Mouse (Mus musculus): ENCODE results near the gene Ttc28. TPM values are rescaled to one million over a fixed set of nuclear protein-coding genes. Genes with fewer than 3 reads are reported as not detected.

The Ttc28 gene
- total and polyA plus RNA-seq, 2 experiments = 0.81 to 0.83 TPM

DNA sequence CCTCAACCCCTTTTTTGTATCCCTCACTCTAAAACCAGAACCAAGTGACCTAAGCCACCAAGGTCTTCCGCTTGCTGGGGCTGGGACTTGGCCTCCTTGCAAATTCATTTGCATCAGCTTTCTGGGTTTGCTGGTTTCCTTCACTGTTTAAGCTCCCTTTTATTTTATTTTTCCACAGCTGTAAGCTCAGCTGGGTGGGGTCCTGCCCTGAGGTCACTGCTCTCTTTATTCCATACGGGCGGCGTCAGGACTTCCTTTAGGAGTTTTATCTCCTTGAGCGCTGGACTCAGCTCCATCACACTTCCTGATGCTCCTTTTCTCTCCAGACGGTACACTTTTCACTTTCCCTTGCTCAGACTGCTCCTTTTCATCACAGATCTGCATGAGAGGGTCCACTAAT is 231.8 kb downstream of the Ttc28 start:
- Histone ChIP-seq H3K79me2 (ENCODE audit: control insufficient read depth, insufficient read depth, low read length) (no peaks in the 10 kb centered on the region), H3K27me3 (ENCODE audit: control insufficient read depth, insufficient read depth, low read length) (no peaks in the 10 kb centered on the region), H3K9ac (ENCODE audit: low read depth, low read length) (no peak overlapping the region), H3K36me3 (ENCODE audit: control insufficient read depth, insufficient read depth, low read length) (no peaks in the 10 kb centered on the region), H3K4me1 (ENCODE audit: control insufficient read depth, insufficient read depth, low read length) (no peaks in the 10 kb centered on the region), H3K4me3 (ENCODE audit: insufficient read depth, low read depth, low read length) (no peak overlapping the region), H3K27ac (replicated peaks; ENCODE audit: insufficient read depth, low read depth, low read length) (no peak overlapping the region)
- WGBS = 72% methylated on average over 6 of the region's 6 CpGs
- TF ChIP-seq CTCF (IDR thresholded peaks at IDR 0.05; ENCODE audit: low read depth, low read length) (no peak), POLR2A (IDR thresholded peaks at IDR 0.05; ENCODE audit: extremely low read depth, insufficient read depth, low read length) (no peak)
- DNase-seq (ENCODE audit: extremely low read depth, low read depth, low spot score) = no peak

DNA sequence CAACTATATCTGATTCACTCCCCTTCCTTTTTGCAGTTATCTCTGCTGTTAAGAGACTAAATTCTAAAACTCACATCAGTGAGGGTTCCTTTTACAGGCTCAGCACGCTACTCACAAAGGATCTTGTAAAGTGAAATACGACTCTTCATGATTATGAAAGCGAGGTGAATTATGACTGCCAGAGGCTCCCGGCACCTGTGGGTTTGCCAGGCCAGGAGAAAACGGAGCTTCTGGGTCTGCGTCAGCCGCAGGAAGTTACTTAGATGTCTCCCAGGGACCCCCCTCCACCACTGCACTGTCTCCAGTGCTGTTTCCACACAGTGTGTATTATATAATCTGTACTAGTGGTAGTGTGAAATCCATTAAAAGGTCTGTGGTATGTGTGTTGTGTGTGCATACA is 233.6 kb downstream of the Ttc28 start:
- TF ChIP-seq CTCF (IDR thresholded peaks at IDR 0.05; ENCODE audit: low read depth, low read length) (no peak), POLR2A (IDR thresholded peaks at IDR 0.05; ENCODE audit: extremely low read depth, insufficient read depth, low read length) (no peak)
- 87% methylated on average over 7 of the region's 7 CpGs for WGBS
- no peak overlapping the region for H3K27ac ChIP-seq (replicated peaks; ENCODE audit: insufficient read depth, low read depth, low read length)
- H3K9ac ChIP-seq (ENCODE audit: low read depth, low read length) = no peak overlapping the region
- no peaks in the 10 kb centered on the region for H3K79me2 ChIP-seq (ENCODE audit: control insufficient read depth, insufficient read depth, low read length)
- no peaks in the 10 kb centered on the region for H3K27me3 ChIP-seq (ENCODE audit: control insufficient read depth, insufficient read depth, low read length)
- DNase-seq (ENCODE audit: extremely low read depth, low read depth, low spot score) = no peak
- H3K4me1 ChIP-seq (ENCODE audit: control insufficient read depth, insufficient read depth, low read length) = no peaks in the 10 kb centered on the region
- no peaks in the 10 kb centered on the region for H3K36me3 ChIP-seq (ENCODE audit: control insufficient read depth, insufficient read depth, low read length)
- no peak overlapping the region for H3K4me3 ChIP-seq (ENCODE audit: insufficient read depth, low read depth, low read length)

DNA sequence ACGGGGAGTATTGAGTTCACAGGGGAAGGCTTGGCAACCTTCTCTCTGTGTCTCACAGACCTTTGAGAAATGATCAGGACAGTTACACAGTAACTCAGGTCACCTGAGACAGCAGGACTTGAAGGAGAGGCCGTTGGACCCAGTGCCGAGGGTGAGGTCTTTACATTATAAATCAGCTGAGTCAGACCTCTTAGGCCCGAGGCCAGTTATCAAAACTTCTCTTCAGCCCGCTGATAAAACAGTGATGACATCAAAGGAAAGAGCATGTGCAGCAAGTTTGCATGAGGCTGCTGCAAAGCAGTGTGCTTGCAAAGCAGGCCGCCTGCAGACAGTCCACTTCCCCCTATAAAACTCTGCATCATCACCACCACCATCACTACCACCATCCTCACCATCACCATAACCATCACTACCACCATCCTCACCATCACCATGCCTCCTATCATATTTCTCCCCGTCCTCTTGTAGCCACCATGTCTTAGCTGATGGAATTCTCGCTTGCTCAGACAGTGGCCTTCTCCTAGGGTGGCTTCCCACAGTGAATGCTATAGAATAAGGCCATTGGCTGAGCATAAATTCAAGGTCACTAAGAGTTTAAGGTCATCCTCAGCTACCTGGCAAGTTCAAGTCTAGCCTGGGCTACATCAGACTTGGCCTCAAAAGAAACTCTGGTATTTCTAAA is 234.2 kb downstream of the Ttc28 start:
- Histone ChIP-seq H3K36me3 (ENCODE audit: control insufficient read depth, insufficient read depth, low read length) (no peaks in the 10 kb centered on the region), H3K4me1 (ENCODE audit: control insufficient read depth, insufficient read depth, low read length) (no peaks in the 10 kb centered on the region), H3K79me2 (ENCODE audit: control insufficient read depth, insufficient read depth, low read length) (no peaks in the 10 kb centered on the region), H3K4me3 (ENCODE audit: insufficient read depth, low read depth, low read length) (no peak overlapping the region), H3K27me3 (ENCODE audit: control insufficient read depth, insufficient read depth, low read length) (no peaks in the 10 kb centered on the region), H3K9ac (ENCODE audit: low read depth, low read length) (no peak overlapping the region), H3K27ac (replicated peaks; ENCODE audit: insufficient read depth, low read depth, low read length) (no peak overlapping the region)
- no peak for DNase-seq (ENCODE audit: extremely low read depth, low read depth, low spot score)
- 52% methylated on average over 8 of the region's 8 CpGs for WGBS
- TF ChIP-seq POLR2A (IDR thresholded peaks at IDR 0.05; ENCODE audit: extremely low read depth, insufficient read depth, low read length) (no peak), CTCF (IDR thresholded peaks at IDR 0.05; ENCODE audit: low read depth, low read length) (no peak)

DNA sequence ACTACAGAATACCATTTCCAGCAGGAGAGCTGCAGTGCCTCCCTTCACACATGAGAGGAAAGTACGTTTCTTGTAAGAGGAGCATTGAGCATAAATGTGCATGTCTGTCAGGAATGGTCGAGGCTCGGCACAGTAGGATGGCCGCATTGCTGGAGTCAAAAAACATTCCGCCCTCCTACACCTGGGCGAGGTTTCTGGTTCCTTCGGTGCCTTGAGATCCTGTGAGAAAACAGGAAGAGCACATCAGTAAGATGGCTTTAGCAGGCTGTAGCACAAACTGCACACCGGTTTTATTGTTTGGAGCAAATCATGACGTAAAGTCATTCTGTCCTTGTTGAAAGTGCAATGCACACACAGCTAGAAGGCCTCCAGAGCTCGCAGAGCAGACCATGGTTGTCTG is 235.0 kb downstream of the Ttc28 start:
- Histone ChIP-seq H3K36me3 (ENCODE audit: control insufficient read depth, insufficient read depth, low read length) (no peaks in the 10 kb centered on the region), H3K9ac (ENCODE audit: low read depth, low read length) (no peak overlapping the region), H3K4me1 (ENCODE audit: control insufficient read depth, insufficient read depth, low read length) (no peaks in the 10 kb centered on the region), H3K27ac (replicated peaks; ENCODE audit: insufficient read depth, low read depth, low read length) (no peak overlapping the region), H3K27me3 (ENCODE audit: control insufficient read depth, insufficient read depth, low read length) (no peaks in the 10 kb centered on the region), H3K4me3 (ENCODE audit: insufficient read depth, low read depth, low read length) (no peak overlapping the region), H3K79me2 (ENCODE audit: control insufficient read depth, insufficient read depth, low read length) (no peaks in the 10 kb centered on the region)
- TF ChIP-seq CTCF (IDR thresholded peaks at IDR 0.05; ENCODE audit: low read depth, low read length) = no peak
- TF ChIP-seq POLR2A (IDR thresholded peaks at IDR 0.05; ENCODE audit: extremely low read depth, insufficient read depth, low read length) = no peak
- no peak for DNase-seq (ENCODE audit: extremely low read depth, low read depth, low spot score)
- 90% methylated on average over 10 of the region's 10 CpGs for WGBS

DNA sequence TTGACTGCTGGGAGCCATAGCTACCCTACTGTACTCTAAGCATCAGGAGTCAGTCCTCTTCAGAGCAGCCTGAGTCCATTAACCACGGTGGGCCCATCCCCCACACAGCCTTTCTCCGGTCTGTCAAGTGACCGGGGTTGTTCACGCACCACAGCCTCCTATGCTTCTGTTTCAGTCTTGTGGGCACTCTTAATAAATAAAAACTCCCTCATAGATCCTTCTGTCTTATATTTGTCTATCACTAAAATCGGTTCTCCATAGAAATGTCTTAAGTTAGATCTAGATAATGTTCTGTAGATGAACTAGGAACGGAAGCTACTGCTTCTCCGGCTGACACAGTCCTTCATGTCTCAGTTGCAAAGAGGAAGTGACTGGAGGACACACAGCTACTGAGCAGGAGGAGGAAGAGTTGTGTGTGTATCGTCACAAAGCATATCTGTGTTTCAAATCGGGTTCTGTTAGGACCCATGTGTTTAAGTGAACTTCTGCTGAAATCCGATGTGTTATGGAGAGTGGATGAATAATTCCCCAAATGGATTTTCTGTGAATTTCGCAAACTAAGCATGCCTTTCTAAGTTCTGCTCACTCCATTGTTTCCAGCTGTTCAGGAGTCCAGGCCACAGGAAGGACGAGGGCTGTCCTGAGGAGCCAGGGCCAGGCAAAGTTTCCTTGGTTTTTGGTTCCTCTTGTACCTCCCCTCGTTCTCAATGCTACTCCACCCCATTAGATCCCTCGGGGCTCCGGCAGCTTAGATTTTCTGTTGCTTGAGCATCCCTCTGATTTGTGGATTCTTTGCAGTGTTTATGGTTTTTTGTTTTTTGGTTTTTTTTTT is 236.1 kb downstream of the Ttc28 start:
- WGBS = 70% methylated on average over 15 of the region's 15 CpGs
- no peaks in the 10 kb centered on the region for H3K27me3 ChIP-seq (ENCODE audit: control insufficient read depth, insufficient read depth, low read length)
- no peaks in the 10 kb centered on the region for H3K4me1 ChIP-seq (ENCODE audit: control insufficient read depth, insufficient read depth, low read length)
- TF ChIP-seq CTCF (IDR thresholded peaks at IDR 0.05; ENCODE audit: low read depth, low read length) (no peak), POLR2A (IDR thresholded peaks at IDR 0.05; ENCODE audit: extremely low read depth, insufficient read depth, low read length) (no peak)
- DNase-seq (ENCODE audit: extremely low read depth, low read depth, low spot score) = peak; percentile 21
- no peak overlapping the region for H3K4me3 ChIP-seq (ENCODE audit: insufficient read depth, low read depth, low read length)
- H3K36me3 ChIP-seq (ENCODE audit: control insufficient read depth, insufficient read depth, low read length) = no peaks in the 10 kb centered on the region
- no peak overlapping the region for H3K9ac ChIP-seq (ENCODE audit: low read depth, low read length)
- peak overlapping the region; percentile 41 for H3K27ac ChIP-seq (replicated peaks; ENCODE audit: insufficient read depth, low read depth, low read length)
- H3K79me2 ChIP-seq (ENCODE audit: control insufficient read depth, insufficient read depth, low read length) = no peaks in the 10 kb centered on the region

DNA sequence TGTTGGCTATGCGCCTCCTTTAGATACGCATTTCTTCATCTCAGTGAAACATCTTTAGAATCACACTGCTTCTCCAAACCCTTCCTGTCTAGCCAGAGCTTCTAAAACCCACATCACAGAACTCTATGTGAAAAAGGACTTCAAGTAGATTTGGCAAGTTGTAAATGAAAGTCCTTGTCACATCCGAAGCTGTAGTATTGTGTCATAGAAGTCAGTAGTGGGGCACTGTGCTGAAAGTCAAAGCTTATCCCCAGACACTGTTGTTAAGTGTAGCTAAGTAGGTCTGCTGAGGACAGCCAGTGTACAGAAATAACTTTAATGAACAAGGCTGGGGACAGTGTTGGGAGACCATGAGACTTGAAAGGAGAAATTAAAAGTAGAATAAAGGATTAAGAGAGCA is 240.2 kb downstream of the Ttc28 start:
- 0 out of 2 replicates have a peak, but pooled peaks cover 3% of the 10 kb centered on the region for H3K79me2 ChIP-seq (ENCODE audit: control insufficient read depth, insufficient read depth, low read length)
- H3K9ac ChIP-seq (ENCODE audit: low read depth, low read length) = no peak overlapping the region
- H3K4me3 ChIP-seq (ENCODE audit: insufficient read depth, low read depth, low read length) = no peak overlapping the region
- no peak for TF ChIP-seq POLR2A (IDR thresholded peaks at IDR 0.05; ENCODE audit: extremely low read depth, insufficient read depth, low read length)
- no peak for TF ChIP-seq CTCF (IDR thresholded peaks at IDR 0.05; ENCODE audit: low read depth, low read length)
- no peaks in the 10 kb centered on the region for H3K27me3 ChIP-seq (ENCODE audit: control insufficient read depth, insufficient read depth, low read length)
- DNase-seq (ENCODE audit: extremely low read depth, low read depth, low spot score) = no peak
- H3K36me3 ChIP-seq (ENCODE audit: control insufficient read depth, insufficient read depth, low read length) = no peaks in the 10 kb centered on the region
- H3K27ac ChIP-seq (replicated peaks; ENCODE audit: insufficient read depth, low read depth, low read length) = no peak overlapping the region
- H3K4me1 ChIP-seq (ENCODE audit: control insufficient read depth, insufficient read depth, low read length) = no peaks in the 10 kb centered on the region
- 77% methylated on average over 3 of the region's 3 CpGs for WGBS
